Mouse (Mus musculus) spleen, adult 2 months (tissue): Measurements from ENCODE around the gene Plekhg5.

ENCODE experiments used
- CTCF ChIP-seq: fragments of 200-500 bp; IDR thresholded peaks from 2 replicates; pipeline ENCODE4 v1.5.1; 2011; ENCODE audit warnings: mild to moderate bottlenecking, inconsistent platforms; ENCODE audit not compliant: insufficient read depth, insufficient read length, insufficient replicate concordance; ENCODE audit errors: extremely low read depth
- POLR2A ChIP-seq: fragments of 200-500 bp; IDR thresholded peaks from 2 replicates; pipeline ENCODE4 v1.6.1; 2011; ENCODE audit warnings: low read depth, low read length, inconsistent platforms

DNA sequence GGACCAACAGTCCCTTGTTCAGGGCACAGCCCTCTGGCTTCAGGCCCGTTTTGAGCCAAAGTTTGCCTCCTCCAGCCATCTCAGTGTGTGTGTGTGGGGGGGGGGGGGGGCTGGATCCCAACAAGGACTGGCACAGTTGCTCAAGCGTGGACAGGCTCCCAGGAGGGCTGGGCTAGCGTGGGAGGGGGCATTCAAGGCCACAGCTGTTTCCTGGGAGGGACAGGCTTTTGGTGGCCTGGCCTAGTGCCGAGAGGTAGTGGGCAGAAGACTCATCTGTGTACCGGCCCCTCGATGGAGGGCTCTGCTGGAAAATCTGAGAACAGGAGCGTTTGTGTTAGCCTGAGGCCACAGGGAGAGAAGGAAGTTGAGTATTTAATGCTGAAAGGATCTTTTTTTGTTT, 7.6 kb downstream of the Plekhg5 start:
- TF ChIP-seq CTCF (no peak), POLR2A (no peak)
